Mouse (Mus musculus) heart, embryonic 14.5 days (tissue): ENCODE results near the gene 4930430A15Rik. TPM values are rescaled to one million over a fixed set of nuclear protein-coding genes. Genes with fewer than 3 reads are reported as not detected.

Source experiments
- ATAC-seq: fragments of 200-750 bp; cut with Nextera tagmentation; 2 replicates; pipeline ENCODE4 v1.8.0; 2017; ENCODE audit warnings: low read depth, moderate TSS enrichment; ENCODE audit not compliant: insufficient number of reproducible peaks, insufficient read depth, low FRiP score
- H3K27ac ChIP-seq, 2 experiments: fragments of 200-500 bp in 1 of 2; fragments of 300-500 bp in 1 of 2; sonication (generic) in 1 of 2; replicated peaks in 1 of 2; 2 replicates each; pipeline ENCODE4 v1.5.1; 2012 to 2014; ENCODE audit warnings: low read depth in 2 of 2, low read length in 2 of 2, control low read depth in 1 of 2, mild to moderate bottlenecking in 1 of 2, mixed read lengths in 1 of 2; ENCODE audit not compliant: control insufficient read depth in 1 of 2, insufficient read depth in 1 of 2
- H3K27me3 ChIP-seq: fragments of 300-500 bp; sonication (generic); 2 replicates; pipeline ENCODE4 v1.6.1; 2014; ENCODE audit warnings: mild to moderate bottlenecking, low read length, control low read depth; ENCODE audit not compliant: control insufficient read depth, insufficient read depth
- H3K36me3 ChIP-seq: fragments of 300-500 bp; sonication (generic); 2 replicates; pipeline ENCODE4 v1.6.1; 2014; ENCODE audit warnings: mild to moderate bottlenecking, control low read depth, low read length, mixed read lengths; ENCODE audit not compliant: control insufficient read depth, insufficient read depth
- H3K4me1 ChIP-seq, 2 experiments: fragments of 200-500 bp in 1 of 2; fragments of 300-500 bp in 1 of 2; sonication (generic) in 1 of 2; 2 replicates each; pipeline ENCODE4 v1.6.1; 2012 to 2014; ENCODE audit warnings: low read length in 2 of 2, control low read depth in 1 of 2, mixed read lengths in 1 of 2; ENCODE audit not compliant: control insufficient read depth in 2 of 2, insufficient read depth in 2 of 2
- H3K4me2 ChIP-seq: fragments of 300-500 bp; sonication (generic); 2 replicates; pipeline ENCODE4 v1.6.1; 2014; ENCODE audit warnings: mild to moderate bottlenecking, low read length
- H3K4me3 ChIP-seq, 2 experiments: fragments of 200-500 bp in 1 of 2; fragments of 300-500 bp in 1 of 2; sonication (generic) in 1 of 2; 2 replicates each; pipeline ENCODE4 v1.5.1; 2012 to 2014; ENCODE audit warnings: low read length in 2 of 2, mild to moderate bottlenecking in 2 of 2, control low read depth in 1 of 2, low read depth in 1 of 2, moderate library complexity in 1 of 2; ENCODE audit not compliant: control insufficient read depth in 1 of 2, insufficient read depth in 1 of 2
- H3K9ac ChIP-seq: fragments of 300-500 bp; sonication (generic); 2 replicates; pipeline ENCODE4 v1.6.1; 2014; ENCODE audit warnings: mild to moderate bottlenecking, low read length
- H3K9me3 ChIP-seq: fragments of 300-500 bp; sonication (generic); 2 replicates; pipeline ENCODE4 v1.6.1; 2016; ENCODE audit warnings: low read length, control low read depth; ENCODE audit not compliant: control insufficient read depth
- WGBS: fragments of 180-500 bp; shearing (Covaris S2); extraction: QIAGEN DNeasy Blood & Tissue Kit; methylation state at CpG from one replicate; pipeline ENCODE4 v1.1.7; 2014; 5-methylcytosine and 5-hydroxymethylcytosine counted together
- polyA plus RNA-seq: library from polyadenylated mRNA; unstranded; fragments of >200 nt; fragmentation: Nextera tagmentation; extraction: Ambion mirVana; gene quantifications from 2 replicates; pipeline ENCODE4 v1.2.1, GENCODE M21; 2014

4930430A15Rik gene
- not detected in 2 replicates for polyA plus RNA-seq

DNA sequence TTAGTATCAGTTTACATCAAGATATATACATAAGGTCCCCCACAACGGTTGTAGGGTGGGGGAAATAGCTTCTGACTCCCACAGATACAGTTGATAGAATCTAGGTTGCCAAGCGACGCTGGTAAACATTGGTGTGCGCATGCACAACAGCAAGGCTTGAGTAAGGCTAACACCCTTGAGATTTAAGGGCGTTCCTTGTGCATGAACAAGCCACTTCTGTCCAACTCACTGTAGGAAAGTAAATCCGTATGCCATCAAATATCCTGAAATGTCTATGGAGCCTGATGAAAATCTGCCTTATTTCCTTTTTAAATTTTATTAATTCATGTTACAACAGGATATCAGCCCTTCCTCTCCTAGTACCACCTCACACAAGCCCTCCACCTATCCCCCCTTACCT lies at the start of gene 4930430A15Rik:
Gene 4930430A15Rik (minus strand): TSS at position 101 of the 400 bp plus-strand sequence.
- Histone ChIP-seq H3K9me3 (no peaks in the 10 kb centered on the region), H3K4me3 (no peak within 1 kb of the TSS), H3K36me3 (no peaks in the 10 kb centered on the region), H3K4me2 (no peak within 1 kb of the TSS), H3K27me3 (no peaks in the 10 kb centered on the region), H3K9ac (no peak within 1 kb of the TSS), H3K27ac (no peak within 1 kb of the TSS), H3K4me1 (no peaks in the 10 kb centered on the region)
- no peak for ATAC-seq
- 79% methylated on average over 6 of the region's 6 CpGs for WGBS

DNA sequence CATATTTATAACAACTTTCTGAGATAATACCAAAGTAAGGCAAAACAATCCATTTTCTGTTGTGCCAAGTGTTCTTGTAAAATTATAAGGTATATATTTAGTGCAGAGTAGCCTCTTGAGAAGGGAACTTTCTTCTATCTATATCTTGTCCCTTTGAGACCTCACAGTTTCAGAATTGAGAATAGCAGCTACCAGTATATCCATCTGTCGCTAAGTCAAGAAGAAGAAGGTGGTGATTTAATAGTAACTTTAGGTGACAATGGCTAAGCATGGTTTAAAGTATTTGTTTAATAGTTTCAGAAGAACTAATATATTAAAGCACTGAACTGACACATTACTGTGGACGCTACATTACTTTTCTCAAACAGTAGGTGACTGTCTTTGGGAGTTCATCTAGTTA lies 44.6 kb upstream of the 4930430A15Rik start, which contains the start of gene Olfr1277:
Gene Olfr1277 (minus strand): TSS at position 101 of the 400 bp plus-strand sequence.
- H3K9ac ChIP-seq = no peak within 1 kb of the TSS
- 69% methylated on average over 2 of the region's 2 CpGs for WGBS
- H3K36me3 ChIP-seq = no peaks in the 10 kb centered on the region
- H3K4me2 ChIP-seq = no peak within 1 kb of the TSS
- H3K4me3 ChIP-seq = no peak within 1 kb of the TSS
- no peaks in the 10 kb centered on the region for H3K4me1 ChIP-seq
- H3K27ac ChIP-seq = no peak within 1 kb of the TSS
- no peak for ATAC-seq
- no peaks in the 10 kb centered on the region for H3K27me3 ChIP-seq
- peaks cover 2% of the 10 kb centered on the region; the same call in 1 of the 2 replicates for H3K9me3 ChIP-seq

DNA sequence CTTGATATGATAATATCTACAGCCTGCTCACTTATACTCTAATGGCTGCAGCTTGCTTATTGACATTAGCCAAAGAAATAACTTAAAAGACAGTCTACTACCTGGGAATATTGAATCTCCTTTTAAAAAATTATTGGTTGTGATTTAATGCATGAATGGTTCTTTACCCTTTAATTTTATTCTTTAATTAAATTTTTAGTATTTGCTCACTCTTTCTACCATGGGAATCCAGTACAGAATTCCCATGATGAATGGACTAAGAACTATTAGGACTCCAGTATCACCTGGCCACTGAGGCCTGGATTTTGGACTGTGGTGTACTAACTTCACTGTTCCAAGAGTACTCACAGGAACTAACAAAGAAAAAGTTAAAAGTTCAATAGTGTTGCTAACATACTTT lies 24.8 kb upstream of the 4930430A15Rik start, which contains the start of gene Olfr1276:
Gene Olfr1276 (plus strand): TSS at position 301 of the 400 bp plus-strand sequence.
- Histone ChIP-seq H3K36me3 (no peaks in the 10 kb centered on the region), H3K4me2 (no peak within 1 kb of the TSS), H3K9ac (no peak within 1 kb of the TSS), H3K9me3 (no peaks in the 10 kb centered on the region), H3K4me1 (no peaks in the 10 kb centered on the region), H3K27ac (no peak within 1 kb of the TSS), H3K4me3 (no peak within 1 kb of the TSS), H3K27me3 (no peaks in the 10 kb centered on the region)
- ATAC-seq = no peak

DNA sequence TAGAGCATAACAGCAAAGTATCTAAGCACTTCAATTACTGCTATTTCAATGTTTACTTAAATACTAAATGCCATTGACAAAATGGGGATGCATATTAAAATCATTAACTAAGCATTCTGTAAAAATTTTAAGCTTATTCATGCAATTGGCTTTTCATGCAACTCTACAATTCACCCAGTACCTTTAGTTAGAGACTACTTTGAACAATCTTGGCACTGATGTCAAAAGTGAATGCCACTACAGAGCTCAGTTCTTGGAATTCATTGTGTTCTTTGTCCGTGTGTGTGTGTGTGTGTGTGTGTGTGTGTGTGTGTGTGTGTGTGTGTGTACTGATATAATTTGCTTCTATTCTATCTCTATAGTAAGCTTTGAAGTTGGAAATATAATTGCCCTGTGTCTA lies 5.8 kb upstream of the 4930430A15Rik start, which contains the start of gene Olfr1275:
Gene Olfr1275 (minus strand): TSS at position 101 of the 400 bp plus-strand sequence.
- no peaks in the 10 kb centered on the region for H3K4me1 ChIP-seq
- H3K9ac ChIP-seq = no peak within 1 kb of the TSS
- no peak within 1 kb of the TSS for H3K4me2 ChIP-seq
- no peak for ATAC-seq
- WGBS = 75% methylated on average over 1 of the region's 1 CpGs
- no peaks in the 10 kb centered on the region for H3K27me3 ChIP-seq
- H3K9me3 ChIP-seq = no peaks in the 10 kb centered on the region
- H3K4me3 ChIP-seq = no peak within 1 kb of the TSS
- H3K27ac ChIP-seq = no peak within 1 kb of the TSS
- H3K36me3 ChIP-seq = no peaks in the 10 kb centered on the region

DNA sequence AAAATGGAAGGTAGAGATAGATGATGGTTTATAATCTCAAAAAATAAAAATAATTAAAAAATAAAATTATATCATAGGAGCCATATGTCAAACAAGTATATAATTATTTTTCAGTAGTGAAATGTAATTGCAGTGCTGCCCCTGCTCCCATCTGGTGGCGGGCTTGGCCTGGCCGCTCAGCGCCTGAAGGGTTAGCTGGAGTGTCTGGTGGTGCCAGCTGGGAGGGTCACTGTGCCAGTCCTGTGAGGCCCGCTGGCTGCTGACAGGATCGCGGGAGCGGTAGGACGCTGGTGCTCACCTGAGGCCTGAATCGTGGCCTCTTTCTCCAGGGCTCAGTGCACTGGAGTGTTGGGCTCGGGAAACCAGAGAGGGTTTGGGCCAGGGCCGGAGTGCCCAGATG lies 47.3 kb downstream of the 4930430A15Rik start:
- 90% methylated on average over 11 of the region's 11 CpGs for WGBS
- Histone ChIP-seq H3K27ac (no peak overlapping the region), H3K4me2 (no peak overlapping the region), H3K27me3 (no peaks in the 10 kb centered on the region), H3K4me1 (no peaks in the 10 kb centered on the region), H3K36me3 (no peaks in the 10 kb centered on the region), H3K9ac (no peak overlapping the region), H3K9me3 (peaks cover 2% of the 10 kb centered on the region; the same call in 1 of the 2 replicates), H3K4me3 (no peak overlapping the region)
- no peak for ATAC-seq

DNA sequence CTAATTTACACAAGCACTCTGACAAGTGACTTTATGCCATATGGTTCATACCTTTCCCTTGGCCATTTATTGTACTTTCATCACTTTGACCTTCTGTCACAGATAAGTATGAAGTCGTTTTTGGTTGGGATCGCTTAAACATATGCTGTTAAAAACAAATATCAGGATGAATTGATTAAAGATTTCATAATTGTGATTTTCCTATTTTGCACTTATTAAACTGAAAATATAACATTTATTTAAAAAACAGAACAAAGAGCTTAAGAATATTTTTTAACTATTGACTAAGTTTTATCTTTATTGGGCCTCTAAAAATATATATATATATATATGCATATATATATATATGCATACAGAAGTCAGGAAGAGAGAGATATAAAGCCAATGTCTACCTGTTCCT lies 76.6 kb downstream of the 4930430A15Rik start, which contains the start of gene Gm15130:
Gene Gm15130 (minus strand): TSS at position 101 of the 400 bp plus-strand sequence.
- no peaks in the 10 kb centered on the region for H3K4me1 ChIP-seq
- H3K27me3 ChIP-seq = no peaks in the 10 kb centered on the region
- no peak within 1 kb of the TSS for H3K9ac ChIP-seq
- no peak within 1 kb of the TSS for H3K27ac ChIP-seq
- no peak for ATAC-seq
- 64% methylated on average over 2 of the region's 2 CpGs for WGBS
- H3K4me3 ChIP-seq = no peak within 1 kb of the TSS
- H3K4me2 ChIP-seq = no peak within 1 kb of the TSS
- H3K9me3 ChIP-seq = no peaks in the 10 kb centered on the region
- no peaks in the 10 kb centered on the region for H3K36me3 ChIP-seq

DNA sequence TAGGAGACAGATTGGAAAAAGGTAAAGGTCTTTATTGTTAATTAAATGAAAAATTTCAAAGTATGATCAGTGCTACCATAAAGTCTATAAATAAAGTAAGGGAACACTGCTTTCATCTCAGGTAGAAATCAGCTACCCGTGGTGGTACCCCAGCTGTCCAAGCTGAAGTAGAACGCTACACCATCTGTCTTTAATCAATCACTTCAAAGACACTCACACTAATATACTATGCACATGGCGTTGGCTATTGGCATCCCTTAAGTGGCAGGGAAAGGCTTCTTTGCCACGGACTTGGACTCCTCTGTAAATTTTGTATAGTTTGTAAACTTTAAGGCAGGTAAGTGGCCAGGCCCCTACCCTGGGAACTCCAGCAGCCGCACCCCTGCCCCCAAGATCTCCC lies 93.7 kb downstream of the 4930430A15Rik start:
- WGBS = 61% methylated on average over 5 of the region's 5 CpGs
- no peak for ATAC-seq
- Histone ChIP-seq H3K27ac (no peak overlapping the region), H3K9me3 (no peaks in the 10 kb centered on the region), H3K9ac (no peak overlapping the region), H3K4me2 (no peak overlapping the region), H3K4me1 (no peaks in the 10 kb centered on the region), H3K36me3 (no peaks in the 10 kb centered on the region), H3K27me3 (no peaks in the 10 kb centered on the region), H3K4me3 (no peak overlapping the region)
